ENCODE assay signal across 9 mouse cellular contexts in the genomic region with DNA sequence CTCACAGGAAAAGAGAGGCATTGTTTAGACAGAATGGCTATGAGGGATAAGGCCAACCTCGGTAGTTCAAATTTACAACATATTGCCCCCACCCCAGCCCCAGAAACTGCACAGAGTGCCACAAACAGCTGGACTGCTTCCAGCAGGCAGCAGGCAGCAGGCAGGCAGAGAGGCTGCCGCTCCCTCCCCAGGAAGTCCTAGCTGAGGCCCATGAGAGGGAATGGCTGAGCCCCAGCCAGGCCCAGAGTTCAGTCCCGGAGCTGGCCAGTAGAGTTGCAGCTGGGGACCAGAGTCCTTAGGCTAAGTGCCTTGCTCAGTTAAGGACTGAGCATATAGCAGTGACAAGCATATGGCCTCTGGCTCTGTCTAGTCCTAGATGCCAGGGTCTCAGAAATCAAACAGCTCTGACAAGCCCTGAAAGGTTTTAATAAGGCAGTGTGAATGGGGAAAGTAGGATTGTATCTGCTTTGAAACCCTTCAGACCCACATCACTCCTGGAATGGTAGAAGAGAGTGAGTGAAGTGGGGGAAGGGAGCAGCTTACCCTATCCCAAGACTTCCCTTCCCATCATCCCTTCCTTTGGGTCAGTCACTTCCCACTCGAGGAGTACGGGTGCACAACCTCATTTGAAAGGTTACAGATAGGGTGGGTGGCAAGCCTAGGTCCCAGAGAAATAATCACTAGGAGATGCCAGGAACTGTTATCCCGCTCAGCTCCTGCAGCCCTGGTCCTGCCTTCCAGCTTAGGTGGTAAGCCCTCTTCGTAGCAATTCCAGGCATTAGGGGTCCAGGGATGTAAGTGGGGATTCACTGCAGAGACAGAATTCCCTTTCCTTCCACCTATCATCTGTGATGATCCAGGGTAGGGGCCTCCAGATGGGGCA. TPM values are rescaled to one million over a fixed set of nuclear protein-coding genes. Genes with fewer than 3 reads are reported as not detected.
A peak's percentile ranks its signal among the peaks of the same experiment; 100 is the strongest.
DNase-seq lines count a peak whose midpoint lies in the region; ATAC-seq lines count a peak whose summit lies in the region.
"Had no signal": no experiment of that assay in that cellular context is flagged by ENCODE, and none has a peak within 500 bp of the region (broad histone marks: within the 10 kb centered on the region; RNA-seq: fewer than 3 reads in every experiment).

No protein-coding gene starts in this region.

- H3K27me3 ChIP-seq in kidney, embryonic 16.5 days (ENCODE audit: insufficient read depth, low read length): no peaks in the 10 kb centered on the region
- H3K27me3 ChIP-seq in heart, embryonic 11.5 days (ENCODE audit: control insufficient read depth, insufficient read depth, low read length): no peaks in the 10 kb centered on the region
- H3K27me3 ChIP-seq in limb, embryonic 10.5 days (ENCODE audit: low read depth, poor library complexity, severe bottlenecking): peaks cover 13% of the 10 kb centered on the region; the same call in 1 of the 2 replicates
- H3K27me3 ChIP-seq in midbrain, embryonic 14.5 days (ENCODE audit: control insufficient read depth, insufficient read depth, low read length): peaks cover 23% of the 10 kb centered on the region

- H3K4me1 ChIP-seq in kidney, embryonic 16.5 days (ENCODE audit: insufficient read depth, low read length): peaks cover 54% of the 10 kb centered on the region
- peaks cover 37% of the 10 kb centered on the region for H3K4me1 ChIP-seq in heart, embryonic 11.5 days (ENCODE audit: control insufficient read depth, insufficient read depth, low read length)
- peaks cover 67% of the 10 kb centered on the region for H3K4me1 ChIP-seq in limb, embryonic 10.5 days
- peaks cover 27% of the 10 kb centered on the region for H3K4me1 ChIP-seq in midbrain, embryonic 14.5 days (ENCODE audit: control insufficient read depth, insufficient read depth, low read length)

- no peak for ATAC-seq in kidney, embryonic 16.5 days (ENCODE audit: low FRiP score, low TSS enrichment)
- no peak for ATAC-seq in heart, embryonic 11.5 days (replicated peaks; ENCODE audit: insufficient number of reproducible peaks, low FRiP score, low TSS enrichment)
- no peak for ATAC-seq in midbrain, embryonic 14.5 days (ENCODE audit: low FRiP score, low TSS enrichment)

- H3K9me3 ChIP-seq in kidney, embryonic 16.5 days (ENCODE audit: low read length): no peaks in the 10 kb centered on the region
- H3K9me3 ChIP-seq in heart, embryonic 11.5 days (replicated peaks; ENCODE audit: control insufficient read depth, low read length): no peaks in the 10 kb centered on the region
- no peaks in the 10 kb centered on the region for H3K9me3 ChIP-seq in limb, embryonic 10.5 days (replicated peaks)
- no peaks in the 10 kb centered on the region for H3K9me3 ChIP-seq in midbrain, embryonic 14.5 days (ENCODE audit: control insufficient read depth, low read length)

- no peak overlapping the region for H3K4me3 ChIP-seq in kidney, embryonic 16.5 days (ENCODE audit: low read length)
- H3K4me3 ChIP-seq in heart, embryonic 11.5 days (ENCODE audit: low read depth, low read length): no peak overlapping the region
- peak overlapping the region; percentile 70 for H3K4me3 ChIP-seq in limb, embryonic 10.5 days
- no peak overlapping the region for H3K4me3 ChIP-seq in midbrain, embryonic 14.5 days (replicated peaks; ENCODE audit: low read depth, low read length)

- H3K4me2 ChIP-seq in kidney, embryonic 16.5 days (replicated peaks; ENCODE audit: low read depth, low read length): peak overlapping the region; percentile 14
- H3K4me2 ChIP-seq in heart, embryonic 11.5 days: peak overlapping the region; percentile 68; the same call in 1 of the 2 replicates
- H3K4me2 ChIP-seq in midbrain, embryonic 14.5 days (ENCODE audit: low read length): no peak overlapping the region

- no peak for DNase-seq in kidney, adult 18-20 months
- DNase-seq in cerebellum, postnatal 14 days: peak; percentile 38 to 44
- peak; percentile 56 for DNase-seq in limb, embryonic 10.5 days (ENCODE audit: low spot score)
- no peak for DNase-seq in midbrain, embryonic 14.5 days
- DNase-seq in left cerebral cortex, adult 8-10 months (ENCODE audit: low spot score in 2 of 2): no peak
- DNase-seq in layer of hippocampus, adult 8-10 months (ENCODE audit: low spot score in 2 of 2): no peak

- H3K9ac ChIP-seq in kidney, embryonic 16.5 days (replicated peaks; ENCODE audit: low read length): peak overlapping the region; percentile 22; the same call in 1 of the 2 replicates
- peak overlapping the region; percentile 44; the same call in 1 of the 2 replicates for H3K9ac ChIP-seq in heart, embryonic 11.5 days (ENCODE audit: low read depth, low read length)
- H3K9ac ChIP-seq in midbrain, embryonic 14.5 days (replicated peaks; ENCODE audit: low read length): no peak overlapping the region

- 54% methylated on average over 7 of the region's 7 CpGs for WGBS in kidney, embryonic 16.5 days
- whole genome bisulfite sequencing in heart, embryonic 11.5 days (ENCODE audit: insufficient replicate concordance): 54% methylated on average over 7 of the region's 7 CpGs
- WGBS in limb, embryonic 10.5 days: 58% methylated on average over 7 of the region's 7 CpGs
- WGBS in midbrain, embryonic 14.5 days: 62% methylated on average over 7 of the region's 7 CpGs

- H3K27ac ChIP-seq in kidney, embryonic 16.5 days (ENCODE audit: low read length): peak overlapping the region; percentile 89
- peak overlapping the region; percentile 83 for H3K27ac ChIP-seq in heart, embryonic 11.5 days (ENCODE audit: low read depth, low read length)
- H3K27ac ChIP-seq in limb, embryonic 10.5 days: peak overlapping the region; percentile 96
- H3K27ac ChIP-seq in midbrain, embryonic 14.5 days (replicated peaks; ENCODE audit: low read depth, low read length): peak overlapping the region; percentile 55

- H3K36me3 ChIP-seq in kidney, embryonic 16.5 days (ENCODE audit: insufficient read depth, low read length): peaks cover 13% of the 10 kb centered on the region; the same call in 1 of the 2 replicates
- H3K36me3 ChIP-seq in heart, embryonic 11.5 days (ENCODE audit: control insufficient read depth, insufficient read depth, low read length): no peaks in the 10 kb centered on the region
- H3K36me3 ChIP-seq in limb, embryonic 10.5 days: peaks cover 26% of the 10 kb centered on the region
- H3K36me3 ChIP-seq in midbrain, embryonic 14.5 days (ENCODE audit: control insufficient read depth, insufficient read depth, low read length): peaks cover 14% of the 10 kb centered on the region

RNA-seq across cellular contexts. Expression of a gene that starts 0.8 kb away (rescaled TPM):
- polyA plus RNA-seq in kidney, embryonic 16.5 days (2015; fragmentation: Nextera tagmentation; extraction: Ambion mirVana): 38.3 and 42.4 TPM in 2 replicates
- polyA plus RNA-seq in heart, embryonic 11.5 days (2014; fragmentation: Nextera tagmentation; extraction: Ambion mirVana): 22.0 and 22.5 TPM in 2 replicates
- polyA plus RNA-seq in limb, embryonic 10.5 days (2016; fragmentation: Nextera tagmentation; extraction: Ambion mirVana): 36.2 and 45.2 TPM in 2 replicates
- polyA plus RNA-seq in midbrain, embryonic 14.5 days (2014; fragmentation: Nextera tagmentation; extraction: Ambion mirVana): 37.4 and 37.7 TPM in 2 replicates
- total RNA-seq in left cerebral cortex, adult 8-10 months (2022): 10 to 100 TPM; 19.3 to 22.4 (median 20.9) TPM
- 10 to 100 TPM; 14.7 to 19.6 (median 17.9) TPM for total RNA-seq in layer of hippocampus, adult 8-10 months (2022)

RNA-seq across cellular contexts. Expression of a gene that starts 3.4 kb away (rescaled TPM):
- polyA plus RNA-seq in kidney, embryonic 16.5 days (2015; fragmentation: Nextera tagmentation; extraction: Ambion mirVana): 61.9 and 62.1 TPM in 2 replicates
- 28.2 and 30.3 TPM in 2 replicates for polyA plus RNA-seq in heart, embryonic 11.5 days (2014; fragmentation: Nextera tagmentation; extraction: Ambion mirVana)
- 28.1 and 31.1 TPM in 2 replicates for polyA plus RNA-seq in limb, embryonic 10.5 days (2016; fragmentation: Nextera tagmentation; extraction: Ambion mirVana)
- polyA plus RNA-seq in midbrain, embryonic 14.5 days (2014; fragmentation: Nextera tagmentation; extraction: Ambion mirVana): 15.3 and 17.5 TPM in 2 replicates
- 10 to 100 TPM in 2 of 4 experiments, 1 to 10 TPM in 2; 8.4 to 14.2 (median 10.1) TPM for total RNA-seq in left cerebral cortex, adult 8-10 months (2022)
- total RNA-seq in layer of hippocampus, adult 8-10 months (2022): 10 to 100 TPM; 11.7 to 18.4 (median 15.0) TPM

RNA-seq across cellular contexts. Expression of a gene that starts 20.2 kb away (rescaled TPM):
- polyA plus RNA-seq in kidney, embryonic 16.5 days (2015; fragmentation: Nextera tagmentation; extraction: Ambion mirVana): 56.6 and 61.1 TPM in 2 replicates
- 59.6 and 72.2 TPM in 2 replicates for polyA plus RNA-seq in heart, embryonic 11.5 days (2014; fragmentation: Nextera tagmentation; extraction: Ambion mirVana)
- 115 and 121 TPM in 2 replicates for polyA plus RNA-seq in limb, embryonic 10.5 days (2016; fragmentation: Nextera tagmentation; extraction: Ambion mirVana)
- polyA plus RNA-seq in midbrain, embryonic 14.5 days (2014; fragmentation: Nextera tagmentation; extraction: Ambion mirVana): 46.7 and 54.9 TPM in 2 replicates
- 10 to 100 TPM; 20.8 to 22.5 (median 22.0) TPM for total RNA-seq in left cerebral cortex, adult 8-10 months (2022)
- 10 to 100 TPM; 19.9 to 23.6 (median 22.5) TPM for total RNA-seq in layer of hippocampus, adult 8-10 months (2022)

RNA-seq across cellular contexts. Expression of a gene that starts 25.4 kb away (rescaled TPM):
- 0.04 TPM in 1 of 2 replicates, not detected in the other for polyA plus RNA-seq in kidney, embryonic 16.5 days (2015; fragmentation: Nextera tagmentation; extraction: Ambion mirVana)
- polyA plus RNA-seq in heart, embryonic 11.5 days (2014; fragmentation: Nextera tagmentation; extraction: Ambion mirVana): not detected in 2 replicates
- polyA plus RNA-seq in limb, embryonic 10.5 days (2016; fragmentation: Nextera tagmentation; extraction: Ambion mirVana): not detected in 2 replicates
- polyA plus RNA-seq in midbrain, embryonic 14.5 days (2014; fragmentation: Nextera tagmentation; extraction: Ambion mirVana): not detected in 2 replicates
- not detected for total RNA-seq in left cerebral cortex, adult 8-10 months (2022)
- not detected for total RNA-seq in layer of hippocampus, adult 8-10 months (2022)
- total RNA-seq: left cerebral cortex, postnatal 10 days had no signal

RNA-seq across cellular contexts. Expression of a gene that starts 42.0 kb away (rescaled TPM):
- polyA plus RNA-seq in kidney, embryonic 16.5 days (2015; fragmentation: Nextera tagmentation; extraction: Ambion mirVana): 50.2 and 50.8 TPM in 2 replicates
- polyA plus RNA-seq in heart, embryonic 11.5 days (2014; fragmentation: Nextera tagmentation; extraction: Ambion mirVana): 26.1 and 34.6 TPM in 2 replicates
- 43.7 and 51.8 TPM in 2 replicates for polyA plus RNA-seq in limb, embryonic 10.5 days (2016; fragmentation: Nextera tagmentation; extraction: Ambion mirVana)
- polyA plus RNA-seq in midbrain, embryonic 14.5 days (2014; fragmentation: Nextera tagmentation; extraction: Ambion mirVana): 33.6 and 36.9 TPM in 2 replicates
- 10 to 100 TPM; 55.3 to 63.7 (median 60.5) TPM for total RNA-seq in left cerebral cortex, adult 8-10 months (2022)
- total RNA-seq in layer of hippocampus, adult 8-10 months (2022): 10 to 100 TPM; 58.1 to 80.0 (median 63.5) TPM

Comparison
In these comparisons a context has a peak if more than half of its experiments do, and no peak if none do; other contexts are left out.
1. DNase-seq: peak in cerebellum, postnatal 14 days (2 of 2) and limb, embryonic 10.5 days (single experiment); none in kidney, adult 18-20 months (single experiment), midbrain, embryonic 14.5 days (single experiment), left cerebral cortex, adult 8-10 months (0 of 2) and layer of hippocampus, adult 8-10 months (0 of 2).
2. Peak in every context shown above with its lines, with median percentiles within 50 percentile points of each other: H3K27ac ChIP-seq.